Mouse (Mus musculus) brain, adult 2 months (tissue): ENCODE measurements around the gene Ap3b2.

Source experiments
- DNase-seq: peaks from one replicate; pipeline ENCODE4 v3.0.0; 2011; ENCODE audit warnings: low read depth, low spot score

Gene Ap3b2

DNA sequence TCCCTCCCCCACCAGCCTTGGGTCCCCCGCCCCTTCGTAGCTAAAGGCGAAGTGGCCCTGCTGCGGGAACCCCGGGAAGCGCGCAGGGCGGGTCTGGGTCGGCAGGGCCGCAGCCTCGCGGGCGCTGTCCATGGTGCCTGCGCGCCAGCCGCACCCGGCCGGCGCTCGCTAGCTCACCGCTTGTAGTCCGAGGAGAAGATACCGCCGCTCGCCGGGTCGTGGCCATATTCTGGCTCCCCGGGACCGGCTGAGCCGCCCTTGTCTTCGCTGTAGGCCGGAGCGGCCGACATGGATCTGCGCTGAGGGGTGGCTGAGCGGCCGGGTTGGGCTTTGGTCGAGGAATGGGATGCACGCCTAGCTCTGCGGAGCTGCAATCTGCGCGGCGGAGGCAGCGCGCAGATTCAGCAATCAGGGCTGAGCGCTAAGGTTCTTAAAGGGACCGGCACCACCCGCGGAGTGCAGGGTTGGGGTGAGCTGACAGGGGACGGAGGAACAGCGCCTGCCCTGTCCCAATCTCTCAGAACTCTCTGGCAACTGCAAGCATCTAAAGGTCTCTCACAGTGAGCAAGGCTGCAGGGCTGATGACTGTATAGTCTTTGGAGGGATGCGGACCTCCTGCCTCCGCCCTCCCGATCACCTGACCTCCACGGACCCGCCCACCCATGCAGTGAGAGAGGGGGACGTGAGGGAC, at the start of gene Ap3b2:
TSS of gene Ap3b2 (minus strand) at position 595 of the 691 bp plus-strand sequence.
- DNase-seq, result peak; percentile 91

DNA sequence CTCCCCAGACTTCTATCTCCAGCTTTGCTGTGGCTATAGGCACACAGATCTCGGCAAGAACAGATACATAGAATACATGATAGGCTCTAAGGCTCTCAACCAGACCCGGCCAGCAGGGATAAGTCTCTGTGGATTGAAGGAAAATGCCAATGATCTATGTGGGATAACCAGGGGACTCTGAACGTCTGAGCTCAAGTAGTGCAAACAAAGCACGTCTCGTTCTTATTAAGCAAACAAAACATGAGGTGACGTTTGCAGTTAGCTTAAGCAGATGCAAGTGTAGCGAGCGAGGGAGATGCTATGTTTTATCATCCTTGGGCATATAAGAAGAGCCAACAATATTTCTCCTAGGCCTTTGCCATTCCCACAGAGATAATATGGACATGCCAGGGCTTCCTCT, 49.2 kb upstream of the Ap3b2 start:
- no peak for DNase-seq

DNA sequence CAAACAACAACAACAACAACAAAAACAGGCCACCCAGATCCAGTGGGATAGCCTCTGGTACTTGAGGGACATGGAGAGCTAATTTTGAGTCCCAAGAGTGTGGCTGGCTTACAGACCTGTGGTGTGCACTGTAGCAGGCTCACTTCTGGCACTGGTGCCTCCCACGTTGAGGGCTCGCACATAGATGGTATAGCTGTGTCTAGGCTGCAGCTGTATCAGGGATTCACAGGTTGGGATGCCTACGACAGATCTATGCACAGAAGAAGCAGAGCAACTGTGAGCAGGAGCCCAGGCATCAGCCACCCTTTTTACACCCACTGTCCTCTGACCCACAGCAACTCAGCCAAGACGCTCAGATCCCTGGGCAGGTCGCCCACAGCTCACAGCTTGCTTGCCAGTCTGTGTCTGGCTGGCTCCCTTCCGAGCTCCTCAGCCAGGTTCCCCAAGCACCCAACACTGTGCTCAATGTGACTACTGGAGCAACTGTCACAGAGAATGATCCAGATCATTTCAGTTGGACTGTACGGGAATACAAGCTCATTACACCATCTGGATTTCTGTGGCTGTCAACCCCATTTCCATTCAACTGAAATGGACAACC, 48.3 kb upstream of the Ap3b2 start:
- DNase-seq, result peak; percentile 75

DNA sequence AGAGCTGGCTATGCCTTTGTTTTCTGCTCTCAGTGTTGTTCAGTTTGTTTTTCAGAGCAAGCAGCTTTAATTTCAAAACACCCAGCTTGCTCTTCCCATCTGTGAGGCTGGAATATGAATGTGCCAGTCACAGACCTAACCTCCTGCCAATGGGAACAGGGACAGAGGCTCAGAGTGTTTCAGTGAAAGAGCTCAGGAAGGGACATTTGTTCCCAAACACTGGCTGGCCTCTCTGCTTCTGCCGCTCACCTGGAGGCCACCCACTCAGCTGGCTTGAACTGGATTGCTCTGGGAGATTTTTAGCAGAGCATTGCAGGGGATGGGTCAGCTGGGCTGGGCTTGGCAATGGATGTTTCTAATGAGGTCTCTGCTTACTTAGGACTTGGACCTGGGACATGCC, 47.3 kb upstream of the Ap3b2 start:
- peak; percentile 47 for DNase-seq

DNA sequence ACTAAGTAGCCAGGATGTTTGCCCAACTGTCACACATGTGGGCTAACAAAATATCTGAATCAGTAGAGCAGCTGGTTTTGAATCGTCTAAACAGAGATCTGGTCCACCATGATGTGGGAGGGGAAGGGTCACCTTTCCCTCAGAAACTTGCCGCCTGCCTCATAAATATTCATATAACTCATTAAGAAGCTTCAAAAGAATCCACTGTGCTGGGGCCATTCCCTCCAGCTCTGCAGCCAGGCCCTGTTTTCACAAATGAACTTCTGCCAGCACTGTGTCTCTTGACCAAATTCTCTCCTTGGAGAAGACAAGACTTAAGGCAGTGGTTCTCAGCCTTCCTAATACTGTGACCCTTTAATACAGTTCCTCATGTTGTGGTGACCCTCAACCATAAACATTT, 45.8 kb upstream of the Ap3b2 start:
- DNase-seq, result no peak

DNA sequence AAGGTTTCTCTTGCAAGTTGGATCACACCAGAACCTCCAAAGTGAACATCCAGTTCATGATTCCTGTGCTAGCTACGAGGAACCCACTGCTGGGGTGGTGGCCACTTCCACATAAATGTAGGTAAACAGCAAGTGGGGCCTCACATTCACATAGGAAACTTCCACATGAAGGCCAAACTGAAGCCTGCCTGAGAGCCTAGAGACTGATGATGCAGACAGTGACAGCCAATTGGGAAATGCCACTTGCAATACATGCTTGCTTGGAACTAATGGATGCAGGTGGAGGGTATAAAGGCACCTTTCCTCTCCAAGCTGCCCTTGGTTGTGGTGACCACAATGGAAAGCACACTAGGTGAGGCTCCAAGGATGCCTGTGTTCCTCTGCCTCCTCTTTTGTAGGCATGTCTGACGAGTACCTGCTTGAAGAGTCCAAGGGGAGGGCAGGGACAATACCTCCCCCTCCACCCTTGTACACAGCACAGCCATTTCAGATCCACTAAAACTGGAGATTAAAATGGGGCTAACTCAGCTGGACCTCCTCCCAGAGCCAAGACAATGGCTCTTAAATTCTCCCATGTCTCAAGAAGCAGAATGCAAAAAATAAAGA, 44.4 kb upstream of the Ap3b2 start:
- DNase-seq, result peak; percentile 71

DNA sequence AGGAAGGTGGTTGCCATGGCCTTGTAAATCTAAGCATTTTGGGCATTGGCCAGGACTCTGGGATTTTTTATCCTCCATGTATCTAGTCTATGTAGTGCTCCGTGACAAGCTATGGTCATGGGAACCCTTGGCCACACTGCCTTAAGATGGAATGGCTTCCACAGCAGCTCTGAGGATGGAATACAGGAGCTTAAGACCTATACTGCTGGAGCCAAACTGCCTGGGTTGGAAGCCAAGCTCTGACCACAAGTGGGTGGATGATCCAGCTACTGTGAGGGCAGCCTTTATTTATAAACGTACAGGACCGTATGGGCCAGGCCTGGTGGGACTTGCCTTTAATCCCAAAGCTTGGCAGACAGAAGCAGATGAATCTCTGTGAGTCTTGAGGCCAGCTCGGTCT, 42.8 kb upstream of the Ap3b2 start:
- no peak for DNase-seq

DNA sequence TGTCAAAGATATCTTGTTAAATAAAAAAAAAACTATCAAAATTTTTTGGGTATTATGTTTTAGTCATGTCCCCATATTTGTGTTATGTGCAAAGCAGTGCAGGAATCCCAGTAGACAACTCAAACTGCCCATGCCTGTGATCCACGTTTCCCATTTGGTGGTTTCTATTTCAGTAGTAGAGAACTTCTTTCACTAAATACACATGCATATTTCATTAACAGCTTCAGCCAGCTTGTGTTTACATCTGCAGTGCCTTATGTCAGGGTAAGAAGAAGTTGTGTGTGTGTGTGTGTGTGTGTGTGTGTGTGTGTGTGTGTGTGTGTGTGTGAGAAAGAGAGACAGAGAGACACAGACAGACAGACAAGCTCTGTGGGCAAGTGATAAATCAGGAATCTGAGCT, 37.7 kb upstream of the Ap3b2 start:
- peak; percentile 25 for DNase-seq

DNA sequence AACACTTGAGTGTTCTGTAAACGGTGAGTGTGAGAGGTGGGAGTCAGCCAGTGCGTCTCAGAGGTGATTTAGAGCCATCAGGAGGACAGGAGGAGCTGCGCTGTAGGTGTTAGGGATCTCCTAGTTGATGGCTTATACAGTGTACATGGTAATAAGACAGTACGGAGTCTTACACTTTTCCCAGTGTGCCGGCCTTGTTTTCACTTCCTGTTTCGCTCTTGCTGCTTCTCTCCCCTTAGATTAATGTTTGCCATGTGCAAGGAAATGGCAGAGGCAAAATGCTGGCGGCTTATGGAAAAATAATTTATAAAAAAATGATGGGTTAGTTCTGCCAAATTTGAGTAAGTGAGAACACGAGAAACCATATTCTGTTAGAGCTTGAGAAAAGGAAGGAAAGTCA, 35.2 kb upstream of the Ap3b2 start:
- no peak for DNase-seq

DNA sequence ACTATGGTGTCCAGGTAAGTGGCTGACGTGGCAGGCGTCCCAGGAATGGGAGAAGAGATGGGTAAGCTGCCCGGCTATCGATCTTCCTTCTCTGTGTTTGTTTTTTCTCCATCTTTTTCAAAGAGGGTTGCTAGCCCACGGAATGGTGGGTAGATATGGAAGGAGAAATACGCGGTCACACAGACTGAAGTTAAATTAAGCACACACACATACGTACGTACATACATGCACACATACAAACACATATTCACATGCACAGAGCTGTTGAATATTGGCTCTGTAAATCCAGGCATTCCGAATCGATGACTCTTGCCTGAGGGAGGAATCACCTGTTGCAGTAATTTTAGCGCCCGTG, 29.9 kb upstream of the Ap3b2 start:
- no peak for DNase-seq

DNA sequence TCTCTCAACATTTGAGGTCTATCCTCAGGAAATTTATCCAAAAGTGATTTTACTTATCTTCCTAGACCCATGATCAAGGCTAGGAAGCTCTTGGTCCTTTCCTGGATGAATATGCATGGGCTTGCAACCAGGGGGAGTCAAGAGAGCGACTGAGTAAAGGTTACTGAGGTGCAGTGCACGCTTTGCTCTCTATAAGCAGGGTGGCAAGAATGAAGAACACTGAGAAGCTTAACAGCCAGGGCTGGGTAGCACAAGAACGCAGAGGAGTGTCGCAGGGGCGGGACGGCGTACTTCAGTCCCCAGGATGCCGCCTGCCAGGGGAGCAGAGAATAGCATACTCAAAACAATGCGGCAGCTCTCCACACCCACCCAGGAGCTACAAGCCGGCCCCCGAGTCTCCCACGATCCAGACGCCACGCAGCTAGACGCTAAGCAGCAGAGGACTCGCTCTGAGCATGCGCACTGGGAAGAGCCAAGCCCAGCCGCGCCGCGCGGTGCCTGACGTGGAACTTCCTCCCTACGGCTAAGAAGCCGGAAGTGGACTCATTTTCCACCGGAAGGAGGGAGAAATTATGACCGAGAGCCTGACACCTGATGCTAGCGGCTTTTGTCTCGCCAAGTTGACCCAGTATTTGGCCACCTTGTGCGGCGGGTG, 29.4 kb upstream of the Ap3b2 start:
- peak; percentile 98 for DNase-seq

DNA sequence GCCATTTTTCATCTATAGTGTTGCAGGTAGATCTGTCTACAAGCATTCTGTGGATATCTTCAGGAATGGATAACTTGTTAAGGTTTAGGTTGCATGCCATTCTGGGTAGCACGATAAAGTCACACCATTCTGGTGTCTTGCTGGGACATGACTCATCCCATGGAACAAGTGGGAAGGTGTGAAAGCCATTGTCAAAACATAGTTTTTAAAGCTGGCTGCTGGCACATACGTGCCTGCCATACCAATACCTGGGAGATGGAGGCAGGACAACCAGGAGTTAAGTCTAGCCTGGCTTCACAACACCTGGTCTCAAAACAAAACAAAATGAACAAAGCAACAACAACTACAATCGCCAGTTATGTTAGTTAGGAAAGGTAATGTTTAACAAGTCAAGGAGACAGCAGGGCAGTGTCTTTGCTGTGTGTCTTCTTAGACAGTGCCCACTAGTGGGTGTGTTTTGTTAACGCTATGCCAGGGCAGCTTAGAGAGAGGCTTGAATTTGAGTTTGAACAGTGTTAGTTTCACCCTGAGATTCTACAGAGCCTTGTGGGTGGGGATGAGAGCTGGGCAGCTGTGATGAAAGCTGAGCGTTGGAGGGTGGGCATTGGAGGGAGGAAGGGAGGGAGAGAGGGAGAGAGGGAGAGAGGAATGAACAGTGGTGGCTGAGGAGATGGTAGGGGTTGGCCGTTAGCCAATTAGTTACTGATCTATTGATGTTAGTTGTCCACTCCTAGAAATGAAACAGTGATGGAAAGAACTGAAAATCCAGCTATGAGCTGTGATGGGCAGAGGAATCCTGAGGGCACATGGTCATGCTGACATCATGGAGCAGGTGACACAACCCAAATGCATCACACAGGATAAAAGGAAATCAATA, 22.7 kb upstream of the Ap3b2 start:
- peak; percentile 61 for DNase-seq

DNA sequence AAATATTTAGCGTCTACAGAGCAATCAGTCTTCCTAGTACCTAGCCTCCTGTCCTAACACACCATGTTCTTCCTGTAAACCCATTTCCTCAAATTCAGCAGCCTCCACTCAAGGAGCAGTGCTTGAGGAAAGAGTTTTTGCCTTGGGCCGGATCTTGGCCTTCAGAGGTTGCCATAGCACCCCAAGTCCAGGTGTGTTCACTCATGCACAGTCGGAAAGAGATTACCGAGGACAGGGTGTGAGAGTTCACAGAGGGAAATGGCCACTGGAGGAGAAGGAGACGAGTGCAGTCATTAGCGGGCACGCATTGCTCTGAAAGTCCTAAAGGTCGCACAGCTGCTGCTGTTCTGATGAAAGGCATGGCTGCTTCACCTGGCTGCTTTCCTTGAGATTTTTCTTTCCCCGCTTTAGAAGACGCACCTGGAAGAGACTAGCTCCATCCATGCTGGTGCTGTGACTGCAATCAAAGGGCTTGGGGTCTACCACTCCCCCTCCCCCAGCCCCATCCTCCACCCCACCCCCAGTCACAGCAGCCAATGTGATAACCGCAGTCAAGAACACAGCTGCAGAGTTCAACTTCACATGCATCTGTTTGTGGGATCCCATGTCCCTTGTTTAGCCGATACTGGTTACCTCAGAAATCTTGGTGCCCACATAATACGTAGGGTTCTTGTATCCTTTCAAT, 21.3 kb upstream of the Ap3b2 start:
- no peak for DNase-seq

DNA sequence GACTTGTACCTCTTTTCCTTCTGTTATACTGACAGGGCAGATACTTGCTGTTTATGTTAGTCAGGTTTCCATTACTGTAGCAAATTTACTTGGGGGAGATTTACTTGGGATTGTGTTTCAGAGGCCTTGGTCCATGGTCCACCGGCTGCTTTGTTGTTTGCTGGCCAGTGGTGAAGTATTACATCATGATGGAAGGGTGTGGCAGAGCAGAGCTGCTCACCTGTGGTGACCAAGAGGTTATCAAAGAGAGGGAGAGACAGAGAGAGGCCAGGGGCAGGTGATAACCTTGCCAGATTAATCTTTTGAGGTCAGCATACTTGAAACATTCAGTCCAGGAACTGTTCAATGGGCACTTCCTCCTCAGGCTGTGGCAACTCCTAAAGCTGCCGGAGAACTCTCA, 7.3 kb upstream of the Ap3b2 start:
- no peak for DNase-seq

DNA sequence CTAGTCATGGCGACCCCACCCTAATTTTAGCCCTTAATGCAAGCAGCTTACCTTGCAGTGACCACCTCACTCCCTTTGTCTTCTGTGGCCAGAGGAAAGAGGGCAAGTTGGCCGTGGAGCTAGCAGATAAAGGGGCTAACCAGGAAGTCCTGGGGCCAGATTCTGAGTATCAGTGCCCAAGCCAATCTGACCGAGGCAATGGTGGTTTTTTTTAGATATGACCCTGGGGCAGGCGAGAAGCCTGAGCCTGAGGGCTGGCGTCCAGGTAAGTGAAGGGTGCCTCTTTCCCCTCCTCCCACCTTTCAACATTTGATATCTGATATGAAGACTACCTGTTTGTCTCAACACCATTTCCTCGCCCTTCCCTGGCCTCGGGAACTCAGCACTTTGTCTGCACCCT, 4.5 kb upstream of the Ap3b2 start, which contains the start of gene BC048679:
TSS of gene BC048679 (minus strand) at position 101 of the 400 bp plus-strand sequence.
- DNase-seq, result no peak

DNA sequence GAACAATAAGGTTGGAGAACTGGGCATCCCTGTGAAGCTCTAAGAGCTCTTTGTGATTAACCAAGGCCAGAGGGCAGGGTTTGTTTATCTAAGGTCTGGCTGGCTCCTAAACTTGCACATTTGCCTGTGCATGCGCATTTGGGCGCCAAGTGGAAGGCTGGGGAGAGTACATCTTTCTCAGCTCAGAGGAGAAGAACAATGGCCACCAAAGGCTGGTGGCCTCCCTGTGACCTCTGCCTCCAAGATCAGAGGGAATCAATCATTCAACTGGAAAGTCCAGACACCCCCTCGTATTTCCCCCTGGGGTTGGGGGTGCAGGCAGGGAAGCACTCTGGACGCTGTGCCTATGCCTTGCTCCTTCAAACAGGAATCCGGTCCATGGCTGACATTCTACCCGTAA, 3.4 kb upstream of the Ap3b2 start:
- no peak for DNase-seq

DNA sequence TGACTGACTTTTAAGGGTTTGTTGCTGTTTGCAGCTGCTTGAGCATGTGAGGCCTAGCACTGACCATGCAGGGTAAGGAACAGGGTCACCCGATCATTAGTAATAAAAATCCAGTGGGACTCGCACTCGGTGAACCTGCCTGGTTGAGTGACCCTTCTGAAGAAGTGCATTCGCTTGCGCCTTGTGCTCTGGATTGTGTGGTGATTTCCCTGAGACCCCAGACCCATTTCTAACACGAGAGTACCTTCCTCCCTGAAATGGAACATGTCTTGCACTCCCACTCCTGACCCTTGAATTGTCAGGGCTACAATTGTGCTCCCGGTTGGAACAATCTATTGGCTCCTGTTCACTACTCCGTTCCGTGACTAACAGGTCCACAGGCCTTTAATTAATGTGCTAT, 1.1 kb downstream of the Ap3b2 start:
- no peak for DNase-seq

DNA sequence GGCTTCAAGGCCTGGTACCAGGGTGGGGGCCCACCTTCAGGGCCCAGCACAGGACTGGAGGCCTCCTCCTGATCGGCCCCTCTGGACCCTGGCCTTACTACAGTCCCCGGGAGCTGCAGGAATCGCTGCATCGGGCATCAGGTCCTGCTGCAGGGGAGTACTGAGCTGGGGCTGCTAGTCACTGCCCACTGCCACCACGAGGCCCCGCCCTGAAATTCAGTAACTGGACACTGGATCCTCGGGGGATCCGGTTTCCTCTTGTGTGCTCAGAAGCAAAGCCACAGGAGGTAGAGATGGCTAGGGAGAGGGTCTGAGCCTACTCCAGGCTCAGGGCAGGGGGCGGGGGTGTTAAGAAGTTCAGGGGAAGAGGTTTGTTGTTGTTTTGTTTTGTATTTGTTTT, 4.1 kb downstream of the Ap3b2 start:
- no peak for DNase-seq

DNA sequence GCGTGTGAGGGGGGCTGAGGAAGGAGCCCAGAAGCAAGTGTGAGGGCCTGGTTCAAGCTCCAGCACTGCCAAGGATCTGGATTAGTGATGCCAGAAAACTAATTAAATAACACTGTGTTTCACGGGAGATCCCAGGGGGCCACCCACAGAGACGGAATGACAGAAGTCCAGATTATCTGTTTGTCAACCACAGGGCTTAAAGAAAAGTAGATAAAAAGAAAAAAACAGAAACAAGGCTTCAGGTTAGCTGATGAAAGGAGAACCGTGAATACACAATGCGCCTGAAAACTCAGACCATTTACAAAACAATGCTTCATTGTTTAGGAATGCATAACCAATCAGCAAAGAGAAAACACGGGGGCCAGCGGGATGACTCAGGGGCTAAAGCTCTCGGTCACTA, 12.9 kb downstream of the Ap3b2 start:
- peak; percentile 35 for DNase-seq

DNA sequence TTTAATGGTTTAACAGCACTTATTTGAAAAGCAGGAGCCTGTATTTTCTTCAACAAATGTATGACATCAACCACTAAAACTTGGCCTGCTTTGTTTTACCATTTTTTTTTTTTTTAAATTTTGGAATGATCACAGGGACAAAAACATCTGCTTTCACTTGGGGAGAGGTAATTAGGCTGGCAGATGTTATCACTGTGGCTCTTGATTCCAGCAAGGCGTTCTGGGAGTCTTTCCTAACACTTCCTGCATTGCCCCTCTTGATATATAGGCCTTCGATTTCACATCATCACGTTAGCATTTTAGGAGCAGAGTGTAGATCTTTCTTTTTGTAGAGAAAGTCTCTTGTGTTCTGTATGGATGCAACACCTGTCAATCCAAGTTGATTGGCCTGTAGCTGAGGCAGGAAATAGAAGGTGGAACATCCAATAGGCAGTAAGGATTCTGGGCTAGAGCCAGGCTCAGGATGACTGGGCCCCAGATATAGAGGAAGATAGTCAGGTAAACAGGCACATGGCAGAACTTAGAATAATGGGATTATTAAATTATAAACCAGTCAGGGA, 14.1 kb downstream of the Ap3b2 start:
- no peak for DNase-seq

DNA sequence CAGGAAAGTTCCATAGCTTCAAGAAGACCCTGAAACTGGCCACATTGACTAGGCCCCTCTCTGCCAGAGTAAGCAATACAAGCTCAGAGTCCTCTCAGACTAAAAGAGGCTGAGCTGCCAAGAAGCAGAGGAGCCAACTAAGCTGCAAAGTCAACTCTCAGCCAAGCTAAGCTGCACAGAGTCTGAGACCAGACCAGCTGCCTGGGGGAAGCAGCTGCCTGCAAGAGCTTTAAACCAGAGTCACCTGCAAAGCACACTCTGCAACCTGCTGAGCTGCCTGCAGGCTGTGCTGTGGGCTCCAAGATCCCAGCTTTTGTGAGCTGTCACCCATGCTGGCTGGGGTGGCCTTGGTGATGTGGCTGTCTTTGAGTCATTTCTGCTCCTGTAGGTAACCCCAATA, 15.5 kb downstream of the Ap3b2 start:
- DNase-seq, result peak; percentile 55
